Mouse (Mus musculus) C2C12 (cell line): ENCODE results near the gene Creb1.

Source experiments
- CTCF ChIP-seq: IDR thresholded peaks from one replicate; pipeline ENCODE4 v1.5.1; 2011; ENCODE audit not compliant: control insufficient read depth, insufficient read depth, insufficient read length
- MAX ChIP-seq: IDR thresholded peaks from one replicate; pipeline ENCODE4 v1.6.1; 2011; ENCODE audit warnings: mild to moderate bottlenecking, control low read depth

DNA sequence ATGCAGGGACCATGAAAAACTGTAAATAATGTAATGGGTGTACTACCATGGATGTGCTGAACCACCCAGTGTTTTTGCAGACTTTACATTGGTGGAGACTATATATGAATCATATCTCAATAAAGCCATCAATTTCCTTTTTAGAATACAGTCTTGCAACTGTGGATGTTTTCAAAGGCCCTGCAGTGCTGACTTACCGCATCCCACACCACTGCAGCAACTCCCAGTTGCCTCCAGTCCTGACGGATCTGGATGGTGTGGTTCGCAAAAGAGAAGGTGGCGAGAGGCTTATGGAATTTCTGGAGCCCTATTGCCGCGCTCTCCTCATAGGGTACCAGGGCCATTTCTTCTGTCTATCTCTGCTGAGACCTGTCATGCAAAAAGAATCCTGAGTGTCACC is 83.6 kb downstream of the Creb1 start:
- TF ChIP-seq CTCF (no peak), MAX (no peak)
